Mouse (Mus musculus): ENCODE measurements around the gene Ccr6.
A peak's percentile ranks its signal among the peaks of the same experiment; 100 is the strongest.
"Not testable (repeated sequence)": the region's sequence is repeated elsewhere in the genome, so short reads cannot be mapped to it uniquely, and the experiment has no call there.

The Ccr6 gene

DNA sequence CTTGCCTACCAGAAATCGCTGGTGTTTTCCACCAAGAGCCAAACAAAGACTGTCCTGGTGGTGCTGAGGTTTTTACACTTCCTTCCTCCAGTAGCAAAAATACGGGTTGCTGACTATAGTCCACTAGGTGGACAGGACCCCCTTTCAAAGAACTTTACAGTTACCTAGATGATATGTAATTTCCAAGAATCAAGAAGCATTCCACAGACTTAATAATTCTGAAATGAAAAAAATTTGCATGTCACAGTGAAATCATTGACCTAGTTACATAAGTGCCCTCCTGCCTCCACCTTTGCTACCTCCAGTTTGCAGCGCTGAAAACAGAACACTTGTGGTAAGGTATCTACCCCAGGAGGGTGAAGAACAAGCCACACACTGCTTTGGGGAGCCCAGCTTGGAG, at the start of gene Ccr6:
Ccr6 (plus strand) TSS at position 301 of the 400 bp plus-strand sequence.
- no peak for DNase-seq

DNA sequence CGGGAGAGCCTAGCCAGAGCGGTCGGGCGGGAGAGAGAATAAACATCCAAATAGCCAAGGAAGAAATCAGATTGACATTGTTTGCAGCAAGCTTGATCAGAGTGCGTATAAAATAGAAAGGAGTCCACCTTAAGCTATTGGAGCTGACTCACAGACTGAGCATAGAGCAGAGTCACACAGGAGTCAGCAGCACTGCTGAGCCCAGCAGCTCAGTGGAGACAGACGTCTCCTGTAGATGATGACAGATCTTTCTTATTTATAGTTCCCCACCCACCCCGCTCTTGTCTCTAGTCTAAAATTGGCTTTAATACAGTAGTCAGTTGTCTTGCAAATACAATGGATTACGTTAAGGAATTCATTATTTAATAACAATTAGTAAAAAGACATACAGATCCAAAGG, 42.2 kb upstream of the Ccr6 start:
- peak; percentile 32 for DNase-seq

DNA sequence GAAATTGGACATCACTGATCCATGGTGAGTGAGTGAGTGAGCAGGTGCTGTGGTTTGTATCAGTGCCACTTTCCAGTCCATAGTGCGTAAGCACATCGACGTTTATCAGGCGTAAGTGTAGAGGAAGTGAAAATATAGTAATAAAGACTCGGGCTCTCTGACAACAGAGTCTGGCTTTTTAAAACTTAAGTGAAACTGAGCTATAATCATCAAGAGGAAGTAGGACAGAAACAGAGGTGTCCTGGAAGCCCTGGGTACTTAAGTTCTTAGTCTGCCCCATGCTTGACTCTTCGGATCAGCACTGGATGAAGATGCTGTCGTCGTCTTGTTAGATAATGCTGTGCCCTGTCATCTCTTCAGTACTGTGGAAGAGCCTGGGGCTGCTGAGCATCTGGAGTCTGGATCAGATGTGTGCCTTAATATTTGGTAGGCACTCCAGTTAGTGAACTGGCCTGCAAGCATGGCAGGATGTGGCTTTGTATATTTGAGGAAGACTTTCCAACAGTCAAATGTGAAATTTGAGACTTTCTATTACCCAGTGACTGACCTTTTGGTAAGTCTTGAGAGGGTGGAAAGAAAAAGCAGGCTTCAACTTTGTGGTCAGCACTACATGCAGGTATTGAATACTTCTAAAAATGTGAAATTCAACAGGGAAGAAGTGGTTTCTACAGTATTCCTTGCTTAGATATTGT, 40.0 kb upstream of the Ccr6 start:
- no peak for DNase-seq

DNA sequence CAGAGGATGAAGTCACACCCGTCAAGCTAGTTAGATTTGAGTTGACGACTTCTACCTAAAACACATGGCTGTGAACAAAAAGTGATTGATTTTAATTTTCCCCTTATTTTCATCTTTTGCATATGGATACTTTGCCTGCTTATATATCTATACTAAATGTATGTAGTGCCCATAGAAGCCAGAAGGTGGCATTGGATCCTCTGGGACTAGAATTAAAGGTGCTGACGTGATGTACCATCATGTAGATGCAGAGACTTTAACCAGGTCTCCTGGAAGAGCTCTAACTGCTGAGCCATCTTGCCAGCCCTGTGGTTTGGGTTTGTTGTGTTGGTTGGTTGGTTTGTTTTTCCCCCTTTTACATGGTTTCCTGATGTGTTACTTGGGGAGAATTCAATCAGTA, 38.2 kb upstream of the Ccr6 start:
- DNase-seq: no peak

DNA sequence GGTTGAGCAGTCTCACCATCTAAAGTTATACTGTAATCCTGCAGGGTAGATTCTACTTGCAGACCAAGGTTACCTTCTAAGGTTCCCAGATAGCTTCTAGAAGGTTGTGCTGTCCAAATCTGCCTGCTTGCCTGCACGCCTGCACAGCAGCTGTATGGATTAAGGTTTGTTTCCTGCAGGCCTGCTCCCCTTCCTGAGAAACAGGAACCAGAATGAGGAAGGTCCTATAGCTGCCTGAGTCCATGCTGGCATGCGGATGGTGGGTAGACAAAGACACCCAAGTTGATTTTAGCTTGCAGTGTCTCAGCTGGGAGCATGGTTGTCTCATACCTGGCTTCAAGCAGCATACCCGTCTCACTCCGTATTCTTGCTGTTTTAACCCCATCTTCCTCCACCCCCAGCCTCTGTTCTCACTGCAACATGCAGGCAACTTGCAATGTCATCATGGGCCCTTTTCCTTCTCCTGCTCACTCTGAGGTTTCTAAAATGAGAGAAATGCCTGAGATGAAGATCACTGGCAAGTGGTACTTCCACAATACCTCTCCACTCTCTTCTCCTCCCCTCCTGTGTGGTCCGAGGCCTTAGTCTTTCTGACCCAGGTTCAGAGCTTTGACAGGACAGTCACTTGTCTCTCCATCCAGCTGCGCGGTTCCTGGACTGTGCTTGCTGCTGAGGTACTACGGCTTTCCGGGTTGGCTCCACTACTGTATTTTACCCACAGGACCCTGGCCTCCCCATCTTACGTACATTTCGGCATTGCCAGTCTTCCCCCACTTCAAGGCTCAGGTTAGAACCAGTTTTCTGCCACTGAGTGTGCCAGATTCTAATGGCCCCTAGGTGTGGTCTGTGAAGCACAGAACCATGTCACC, 36.5 kb upstream of the Ccr6 start:
- no peak for DNase-seq

DNA sequence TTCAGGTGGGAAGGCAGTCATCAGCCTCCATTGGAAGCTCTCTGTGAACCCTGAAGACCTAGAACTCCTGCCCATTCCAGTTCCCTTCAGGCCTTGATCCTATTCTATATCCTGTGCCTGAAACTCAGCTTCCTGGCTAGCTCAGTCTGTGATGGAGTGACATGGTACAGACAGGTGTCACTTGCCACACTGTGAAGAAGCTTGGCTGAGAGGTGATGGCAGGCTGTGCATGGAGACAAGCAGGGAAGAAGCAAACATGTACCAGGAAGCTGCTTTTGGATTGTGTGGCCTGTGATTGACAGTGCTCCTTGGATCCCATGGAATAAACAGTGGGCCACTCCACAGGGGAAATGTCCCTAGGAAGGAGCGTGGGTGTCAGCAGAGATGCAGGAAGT, 35.9 kb upstream of the Ccr6 start:
- DNase-seq: no peak

DNA sequence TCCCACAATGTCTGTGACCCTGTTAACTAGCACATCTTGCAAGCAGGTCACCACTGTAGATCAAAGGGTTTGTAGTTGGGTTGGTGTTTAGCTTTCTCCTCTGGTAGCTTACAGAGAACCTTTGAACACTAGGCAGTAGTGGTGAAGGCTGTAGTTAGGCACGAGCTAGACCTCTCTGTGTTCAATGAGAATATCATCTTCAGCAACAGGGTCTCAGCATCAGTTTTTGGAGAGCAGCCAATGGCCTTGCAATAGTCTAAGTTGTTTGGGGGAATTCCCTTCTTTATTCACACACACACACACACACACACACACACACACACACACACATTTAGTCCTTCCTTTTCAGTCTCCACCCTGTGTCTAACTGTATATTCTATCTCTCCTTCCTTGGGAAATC, 32.4 kb upstream of the Ccr6 start:
- DNase-seq: no peak

DNA sequence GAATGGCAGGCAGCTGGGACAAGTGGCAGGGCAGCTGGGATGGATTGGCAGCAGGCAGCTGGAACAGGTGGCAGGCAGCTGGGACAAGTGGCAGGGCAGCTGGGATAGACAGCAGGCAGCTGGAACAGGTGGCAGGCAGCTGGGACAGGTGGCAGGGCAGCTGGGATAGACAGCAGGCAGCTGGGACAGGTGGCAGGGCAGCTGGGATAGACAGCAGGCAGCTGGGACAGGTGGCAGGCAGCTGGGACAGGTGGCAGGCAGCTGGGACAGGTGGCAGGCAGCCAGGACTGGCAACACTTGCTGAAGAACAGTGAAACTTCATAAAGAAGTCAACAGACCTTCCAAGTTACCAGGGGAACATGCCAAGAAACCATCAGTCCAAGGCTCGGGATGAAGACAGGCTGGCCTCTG, 30.6 kb upstream of the Ccr6 start:
- DNase-seq: not testable (repeated sequence)

DNA sequence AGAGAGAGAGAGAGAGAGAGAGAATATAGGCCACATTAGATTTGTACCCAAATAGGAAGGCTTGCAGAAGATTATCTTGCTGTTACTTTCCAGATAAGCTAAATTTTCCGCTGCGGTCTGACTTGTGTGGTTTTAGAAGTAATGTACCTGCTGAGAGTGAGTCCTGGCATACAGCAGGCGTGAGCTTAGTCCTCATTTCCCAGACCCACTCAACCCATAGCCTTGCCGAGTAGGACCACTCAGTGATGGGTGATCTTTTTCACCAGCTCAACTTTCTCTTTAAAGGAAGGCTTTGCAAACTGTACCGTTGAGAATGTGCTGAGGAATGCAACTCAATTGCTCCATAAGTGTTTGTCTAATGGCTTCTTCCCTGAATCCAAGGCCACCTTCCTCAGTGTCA, 29.2 kb upstream of the Ccr6 start:
- DNase-seq: no peak

DNA sequence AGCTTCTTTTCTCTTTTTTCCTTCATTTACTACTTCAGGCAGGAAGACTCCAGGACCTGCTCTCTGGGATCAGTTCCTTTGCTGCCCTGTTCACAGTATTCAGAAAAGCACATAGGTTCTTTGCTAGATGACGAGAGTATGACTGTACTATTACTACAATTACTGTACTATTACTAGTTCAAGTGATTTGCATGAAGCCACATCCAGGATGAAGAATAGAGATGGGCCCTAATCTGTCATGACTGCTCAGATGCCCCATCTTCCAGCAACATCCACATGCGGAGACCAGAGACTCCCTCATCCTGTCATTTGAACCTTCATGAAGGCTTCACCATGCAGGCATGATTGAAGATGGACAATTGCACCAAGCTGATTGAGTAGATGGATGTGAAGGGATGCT, 26.1 kb upstream of the Ccr6 start:
- no peak for DNase-seq

DNA sequence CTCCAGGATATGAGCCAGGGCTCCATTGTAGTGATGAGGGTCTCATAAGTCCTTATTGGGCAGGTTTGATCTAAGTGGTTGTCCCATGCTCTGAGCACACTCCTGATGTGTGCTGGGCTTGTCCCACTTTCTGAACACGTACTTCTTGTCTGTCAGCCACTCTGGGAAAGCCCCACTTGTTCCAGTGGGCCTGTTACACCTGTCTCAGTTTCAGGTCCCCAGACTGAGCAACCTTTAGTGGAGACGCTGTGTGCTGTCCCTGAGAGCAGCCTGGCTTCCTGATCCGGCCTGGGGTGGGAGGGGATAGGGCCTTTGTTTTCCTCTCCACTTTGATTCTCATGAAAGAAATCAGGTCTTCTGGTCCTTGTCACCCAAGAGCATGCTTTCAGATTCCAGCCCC, 25.7 kb upstream of the Ccr6 start:
- DNase-seq: no peak

DNA sequence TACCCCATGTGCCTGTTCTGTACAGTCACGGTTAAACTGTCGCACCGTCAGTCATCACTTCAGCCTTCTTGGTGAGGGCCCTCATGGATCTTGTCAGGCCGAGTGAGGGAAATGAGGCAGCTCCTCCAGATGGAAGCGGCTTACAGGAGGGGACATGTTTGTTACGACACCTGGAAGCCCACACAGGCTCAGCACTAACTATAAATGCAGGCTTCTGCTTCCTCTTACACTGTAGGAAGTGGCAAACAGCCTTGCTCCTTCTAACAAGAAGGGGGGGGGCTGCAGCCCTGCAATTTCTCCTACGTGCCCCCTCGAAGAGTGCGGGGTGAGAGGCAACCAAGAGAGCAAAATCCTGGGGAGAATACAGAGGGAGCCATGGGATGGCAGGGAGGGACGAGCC, 25.2 kb upstream of the Ccr6 start:
- DNase-seq: no peak

DNA sequence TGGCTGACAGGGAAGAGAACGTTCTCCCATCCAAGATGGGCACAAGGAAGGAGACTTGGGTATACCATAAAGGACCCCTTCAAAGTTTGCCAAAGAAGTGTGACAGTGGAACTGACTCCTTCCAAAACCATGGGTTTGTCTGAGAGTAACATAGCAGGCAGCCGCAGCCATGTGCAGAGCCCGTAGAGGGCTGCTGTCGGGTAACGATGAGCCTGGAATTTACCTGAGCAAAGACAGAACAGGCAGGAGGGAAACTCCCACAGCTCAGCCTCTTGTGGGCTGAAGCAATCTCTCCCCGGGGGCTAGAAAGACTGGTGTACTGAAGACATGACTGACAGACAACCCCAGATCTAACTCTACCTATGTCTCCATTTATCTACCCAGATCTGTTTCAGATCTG, 24.4 kb upstream of the Ccr6 start:
- no peak for DNase-seq

DNA sequence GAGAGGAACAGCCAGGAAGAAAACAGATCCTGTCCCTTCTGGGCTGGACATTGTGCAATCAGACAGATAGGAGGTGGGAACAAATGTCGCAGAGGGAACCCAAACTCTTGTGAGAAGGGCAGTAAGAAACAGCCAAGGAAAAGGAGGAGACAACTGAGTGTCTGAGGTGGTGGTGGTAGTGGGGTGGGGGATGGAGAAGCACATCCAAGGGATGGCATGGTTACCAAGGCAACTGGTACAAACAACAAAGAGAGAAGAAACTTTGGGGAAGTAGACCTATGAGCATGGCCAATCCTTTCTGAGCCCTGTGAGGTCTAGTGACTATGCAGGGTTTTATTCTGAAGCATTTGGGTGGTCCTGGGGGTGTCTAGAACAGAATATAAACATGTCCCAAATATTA, 21.5 kb upstream of the Ccr6 start:
- DNase-seq: no peak

DNA sequence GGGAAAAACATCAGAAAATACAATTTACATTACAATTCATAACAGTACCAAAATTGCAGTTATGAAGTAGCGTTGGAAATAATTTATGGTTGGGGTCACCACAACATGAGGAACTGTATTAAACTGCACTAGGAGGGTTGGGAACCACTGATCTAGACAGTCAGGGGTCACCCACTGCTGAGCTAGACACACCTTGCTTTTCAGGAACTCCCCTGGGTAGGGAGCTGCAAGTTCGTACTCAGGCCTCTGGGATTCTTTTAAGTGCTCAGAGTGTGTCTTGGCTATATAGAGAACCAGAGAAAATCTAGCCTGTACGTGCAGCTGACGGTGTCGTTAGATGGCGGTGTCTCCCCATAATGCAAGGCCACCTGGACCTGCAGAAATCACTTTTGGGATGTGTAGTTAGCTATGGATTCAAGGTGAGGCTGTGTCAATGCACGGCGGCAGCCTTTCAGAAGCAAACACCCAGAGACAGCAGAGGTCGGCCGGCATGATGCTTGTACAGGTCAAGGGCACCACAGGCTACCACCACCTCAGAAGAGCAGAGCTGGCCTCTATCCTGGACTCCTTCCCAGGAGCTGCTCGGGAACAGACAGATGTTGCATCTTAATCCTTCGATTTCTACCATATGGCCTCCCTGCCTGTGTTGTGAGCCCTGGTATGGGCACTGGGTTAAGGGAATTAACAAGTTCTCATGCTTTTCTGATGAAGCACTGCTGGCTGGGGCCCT, 20.7 kb upstream of the Ccr6 start:
- no peak for DNase-seq

DNA sequence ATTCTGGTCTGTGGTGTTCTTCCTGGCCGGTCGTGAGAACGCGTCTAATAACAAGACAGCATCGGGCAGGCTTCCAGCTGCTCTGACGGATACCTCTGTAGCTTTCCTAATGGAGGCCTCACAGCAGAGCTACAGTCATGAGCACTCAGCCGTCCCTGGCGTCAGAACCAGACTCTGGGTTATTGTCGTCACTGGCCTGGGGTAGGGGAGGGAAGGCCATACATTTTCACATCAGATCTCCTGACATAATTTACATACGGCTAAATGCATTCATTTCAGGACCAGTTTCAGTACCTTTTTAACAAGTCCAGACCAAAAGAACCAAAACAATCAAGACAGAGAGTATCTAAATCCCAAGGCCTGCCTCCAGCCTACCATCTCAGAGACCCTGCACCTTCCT, 12.6 kb upstream of the Ccr6 start:
- DNase-seq: no peak

DNA sequence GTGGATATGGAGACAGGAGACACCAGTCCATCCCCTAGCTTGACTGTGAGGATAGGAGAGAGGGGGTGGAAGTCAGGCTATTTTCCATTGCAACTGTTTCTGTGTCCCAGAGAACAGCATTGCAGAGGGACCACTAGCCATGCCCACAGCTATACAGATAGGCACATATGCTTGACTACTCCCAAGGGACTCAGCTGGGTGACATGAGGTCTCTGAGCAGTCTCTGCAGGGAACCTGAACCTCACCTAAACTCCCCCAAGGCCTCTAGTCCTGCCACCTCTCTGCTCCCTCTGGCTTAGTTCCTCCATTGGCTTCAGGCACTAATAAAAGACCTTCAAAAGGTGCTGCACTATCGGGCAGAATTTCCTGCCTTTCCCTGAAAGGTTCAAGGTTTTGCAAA, 11.8 kb upstream of the Ccr6 start:
- DNase-seq: no peak

DNA sequence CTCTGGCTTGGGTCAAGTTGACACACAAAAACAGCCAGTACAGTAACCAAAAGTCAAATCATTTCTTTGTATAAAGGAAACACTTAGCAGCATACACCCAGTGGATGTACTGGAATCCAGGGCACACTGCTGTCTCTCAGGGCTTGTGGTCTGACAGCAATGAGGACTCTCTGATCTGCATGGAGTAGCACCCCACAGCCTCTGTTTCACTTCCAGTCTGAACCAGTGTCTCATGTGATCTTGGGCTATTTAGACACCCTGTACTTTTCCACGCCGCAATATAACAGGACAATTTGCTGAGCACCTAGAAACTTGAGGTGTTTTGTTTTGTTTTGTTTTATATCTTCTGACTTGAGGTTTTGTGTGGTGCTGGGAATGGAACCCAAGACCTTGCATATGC, 10.7 kb upstream of the Ccr6 start:
- DNase-seq: no peak

DNA sequence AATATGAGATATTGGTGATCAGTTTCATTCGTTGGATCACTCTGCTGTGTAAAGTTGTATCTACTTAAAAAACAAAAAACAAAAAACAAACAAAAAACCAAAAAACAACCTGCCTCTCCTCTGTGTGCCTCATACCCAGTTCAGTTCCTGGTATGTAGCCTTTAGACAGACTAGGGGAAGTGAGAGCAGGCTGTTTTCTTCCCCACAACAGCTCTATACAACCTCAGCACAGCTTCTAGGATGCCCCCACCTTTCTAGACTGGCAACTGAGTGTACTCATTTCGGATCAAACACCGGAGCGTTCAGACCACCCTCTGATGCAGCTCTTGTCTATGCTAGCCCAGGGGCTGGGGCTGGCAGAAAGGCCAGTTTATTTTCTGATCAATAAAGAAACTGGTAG, 10.1 kb upstream of the Ccr6 start:
- no peak for DNase-seq

DNA sequence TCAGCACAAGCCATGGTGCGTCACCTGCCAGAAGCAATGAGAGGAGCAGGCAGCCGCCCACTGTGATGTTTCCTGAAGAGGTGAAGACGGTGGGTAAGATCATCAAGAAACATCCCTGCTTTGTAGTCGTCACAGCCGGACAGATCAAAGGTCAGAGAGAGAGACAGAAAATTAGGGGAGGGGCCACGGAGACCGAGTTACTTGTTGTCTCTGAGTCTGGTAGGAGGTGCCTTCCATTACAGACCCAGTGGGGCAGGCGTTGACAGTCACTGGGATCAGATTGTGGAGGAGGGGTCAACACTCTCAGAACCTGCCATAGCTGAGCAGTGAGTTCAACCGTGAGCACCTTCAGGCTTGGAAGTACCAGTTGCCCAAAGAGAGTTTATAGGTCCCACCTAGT, 7.2 kb upstream of the Ccr6 start:
- DNase-seq: no peak

DNA sequence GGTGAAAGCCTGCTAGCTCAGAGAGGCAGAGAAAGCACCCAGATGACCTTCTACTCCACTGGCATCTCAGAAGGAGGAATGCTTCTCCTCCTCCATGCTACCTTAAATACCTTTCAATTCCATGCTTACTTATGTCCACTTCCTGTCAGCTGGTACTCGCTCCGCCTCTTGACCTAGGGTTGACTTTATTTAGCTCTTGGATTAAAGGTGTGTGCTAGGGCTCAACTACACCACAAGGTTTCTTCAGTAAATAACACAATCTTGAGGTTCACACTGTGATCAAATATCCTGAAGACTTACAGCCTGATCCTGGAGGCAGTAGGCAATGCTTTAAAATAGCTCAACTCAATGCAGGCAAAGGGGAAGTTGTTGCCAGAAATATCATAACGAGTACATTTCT, 6.2 kb upstream of the Ccr6 start:
- DNase-seq: no peak

DNA sequence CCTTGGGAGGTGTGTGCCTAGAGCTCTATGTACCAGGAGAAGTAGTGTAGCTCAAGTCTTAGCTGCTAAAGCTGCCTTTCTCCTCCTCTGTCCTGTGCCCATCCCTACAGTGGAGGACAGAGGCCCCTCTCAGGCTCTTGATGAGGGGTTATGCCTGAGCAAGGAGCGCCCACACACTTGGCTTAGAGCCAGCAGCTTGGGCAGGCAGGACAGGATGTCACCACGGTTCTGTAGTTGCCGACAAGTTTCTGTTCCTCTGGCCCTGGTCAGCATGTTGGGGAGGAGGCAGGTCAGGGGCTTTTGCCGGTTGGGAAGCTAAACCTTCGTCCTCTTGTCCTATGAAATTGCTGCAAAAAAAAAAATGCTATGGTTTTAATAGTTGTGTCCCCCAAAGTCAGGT, 3.8 kb upstream of the Ccr6 start:
- peak; percentile 20 for DNase-seq

DNA sequence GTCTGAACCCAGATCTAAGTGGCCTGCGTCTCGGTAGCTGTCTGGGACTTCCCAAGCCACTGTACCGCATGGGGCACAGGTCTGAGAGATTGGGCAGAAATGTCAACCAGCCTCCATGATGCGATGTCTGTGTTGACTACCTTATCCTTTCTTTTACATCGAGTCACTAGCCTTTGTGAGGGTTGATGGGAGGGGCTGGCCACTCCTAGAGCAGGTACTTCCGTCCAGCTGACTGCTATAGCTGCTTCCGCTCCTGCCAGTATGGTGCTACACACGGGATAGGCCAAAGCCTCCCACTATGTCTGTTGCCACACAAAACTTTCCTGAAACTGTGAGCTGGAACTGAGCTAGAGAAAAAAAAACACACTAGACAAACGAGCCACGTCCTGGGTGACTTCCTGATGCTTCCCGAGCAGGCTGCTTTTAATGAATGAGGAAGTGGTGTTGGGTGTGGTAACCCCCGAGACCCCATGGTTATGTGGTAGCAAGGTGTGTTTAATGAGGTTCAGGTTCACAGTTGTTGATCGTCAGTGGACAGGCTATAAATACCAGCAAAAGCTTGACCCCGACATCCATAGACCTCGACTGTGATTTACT, 2.1 kb upstream of the Ccr6 start:
- DNase-seq: no peak

DNA sequence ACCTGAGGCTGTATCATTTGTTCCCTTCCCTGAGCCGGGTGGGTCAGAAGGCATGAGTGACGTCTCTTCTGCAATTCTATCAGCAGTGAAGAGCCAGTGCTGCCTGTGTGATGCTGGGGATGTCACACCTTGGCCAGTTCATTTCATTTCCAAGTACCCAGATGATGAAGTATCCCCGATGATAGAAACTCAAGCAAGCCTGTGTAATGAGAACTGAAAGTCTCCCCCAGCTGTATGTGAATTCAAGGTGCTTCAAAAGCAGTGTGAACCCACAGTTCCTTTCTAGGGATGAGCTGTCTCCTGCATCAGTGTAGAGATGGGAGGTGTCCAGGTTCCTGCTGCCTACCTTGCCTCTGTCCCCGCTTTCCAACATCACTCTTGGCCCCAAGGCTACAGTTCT, 1.3 kb upstream of the Ccr6 start:
- no peak for DNase-seq
